ENCODE assay signal across 9 mouse cellular contexts in the genomic region with DNA sequence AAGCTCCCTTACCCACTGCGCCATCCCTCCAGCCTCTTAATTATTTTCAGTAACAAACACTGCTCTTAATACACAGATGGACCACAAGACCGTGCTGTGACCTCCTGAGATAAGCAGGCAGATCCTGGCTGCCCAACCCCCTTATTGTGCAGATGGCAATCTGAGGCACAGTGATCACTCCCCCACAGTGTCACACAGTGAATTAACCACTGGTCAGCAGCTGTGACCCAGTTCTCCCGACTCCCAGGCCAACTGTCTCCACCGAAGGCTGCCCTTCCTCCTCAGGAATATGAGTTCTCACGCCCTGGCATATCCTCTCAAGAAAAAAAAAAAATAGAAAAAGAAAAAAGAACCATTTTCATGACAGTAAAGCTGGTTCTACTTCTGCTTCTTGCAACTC. TPM values are rescaled to one million over a fixed set of nuclear protein-coding genes. Genes with fewer than 3 reads are reported as not detected.
DNase-seq lines count a peak whose midpoint lies in the region; ATAC-seq lines count a peak whose summit lies in the region.
"Had no signal": no experiment of that assay in that cellular context is flagged by ENCODE, and none has a peak within 500 bp of the region (broad histone marks: within the 10 kb centered on the region; RNA-seq: fewer than 3 reads in every experiment).

No protein-coding gene starts in this region.

- H3K27me3 ChIP-seq in kidney, embryonic 16.5 days (ENCODE audit: insufficient read depth, low read length): no peaks in the 10 kb centered on the region
- no peaks in the 10 kb centered on the region for H3K27me3 ChIP-seq in midbrain, embryonic 13.5 days
- H3K27me3 ChIP-seq: limb, embryonic 15.5 days had no signal

- H3K9me3 ChIP-seq in kidney, embryonic 16.5 days (ENCODE audit: low read length): no peaks in the 10 kb centered on the region
- no peaks in the 10 kb centered on the region for H3K9me3 ChIP-seq in midbrain, embryonic 13.5 days
- H3K9me3 ChIP-seq: limb, embryonic 15.5 days had no signal

- WGBS in kidney, embryonic 16.5 days: 10% methylated on average over 5 of the region's 5 CpGs
- WGBS in midbrain, embryonic 13.5 days: 48% methylated on average over 5 of the region's 5 CpGs

- H3K4me2 ChIP-seq in kidney, embryonic 16.5 days (replicated peaks; ENCODE audit: low read depth, low read length): 0 out of 2 replicates have a peak overlapping the region, but pooled peaks have one; percentile 4
- no peak overlapping the region for H3K4me2 ChIP-seq in midbrain, embryonic 13.5 days (replicated peaks)
- H3K4me2 ChIP-seq: limb, embryonic 15.5 days had no signal

- 0 out of 2 replicates have a peak overlapping the region, but pooled peaks have one; percentile 3 for H3K9ac ChIP-seq in kidney, embryonic 16.5 days (replicated peaks; ENCODE audit: low read length)
- H3K9ac ChIP-seq in midbrain, embryonic 13.5 days (replicated peaks): no peak overlapping the region
- H3K9ac ChIP-seq: limb, embryonic 15.5 days had no signal

- H3K4me3 ChIP-seq in kidney, embryonic 16.5 days (ENCODE audit: low read length): no peak overlapping the region
- no peak overlapping the region for H3K4me3 ChIP-seq in midbrain, embryonic 13.5 days (replicated peaks)
- H3K4me3 ChIP-seq: limb, embryonic 15.5 days had no signal

- H3K4me1 ChIP-seq in kidney, embryonic 16.5 days (ENCODE audit: insufficient read depth, low read length): peaks cover 41% of the 10 kb centered on the region
- H3K4me1 ChIP-seq in midbrain, embryonic 13.5 days (replicated peaks): no peaks in the 10 kb centered on the region; the same call in 1 of the 2 replicates
- H3K4me1 ChIP-seq: limb, embryonic 15.5 days had no signal

- peak; percentile 70 for ATAC-seq in erythroblast, adult 5-6 weeks (replicated peaks; ENCODE audit: low FRiP score, poor library complexity, severe bottlenecking)
- peak; percentile 57 for ATAC-seq in kidney, embryonic 16.5 days (ENCODE audit: low FRiP score, low TSS enrichment)
- no peak for ATAC-seq in midbrain, embryonic 13.5 days

- H3K36me3 ChIP-seq in kidney, embryonic 16.5 days (ENCODE audit: insufficient read depth, low read length): no peaks in the 10 kb centered on the region
- H3K36me3 ChIP-seq in midbrain, embryonic 13.5 days: no peaks in the 10 kb centered on the region
- H3K36me3 ChIP-seq: limb, embryonic 15.5 days had no signal

- DNase-seq in 416B (ENCODE audit: low read depth) (peak; percentile 14), MEL-GATA-1-ER (ENCODE audit: extremely low read depth, low read depth) (peak; percentile 43)
- no peak for DNase-seq in natural killer cell, adult 2 months (ENCODE audit: low spot score in 2 of 2)
- no peak for DNase-seq in urinary bladder, adult 18-20 months (ENCODE audit: low spot score in 2 of 2)
- no peak for DNase-seq in right cerebral cortex, postnatal 10 days (ENCODE audit: low spot score in 2 of 2)

- peak overlapping the region; percentile 86 for H3K27ac ChIP-seq in kidney, embryonic 16.5 days (ENCODE audit: low read length)
- H3K27ac ChIP-seq in midbrain, embryonic 13.5 days: peak overlapping the region; percentile 54; the same call in 1 of the 2 replicates
- H3K27ac ChIP-seq: limb, embryonic 15.5 days had no signal

RNA-seq across cellular contexts. Expression of gene Tspan15, which starts 14.5 kb away (rescaled TPM):
- total RNA-seq in erythroblast, adult 5-6 weeks (2015; ENCODE audit: low replicate concordance): 0.21 and 11.1 TPM in 2 replicates
- total RNA-seq in erythroblast, adult 5-6 weeks (2017; ENCODE audit: low replicate concordance): 1.6 TPM in 1 of 2 replicates, not detected in the other
- 69.5 and 78.7 TPM in 2 replicates for polyA plus RNA-seq in kidney, embryonic 16.5 days (2015; fragmentation: Nextera tagmentation; extraction: Ambion mirVana)
- polyA plus RNA-seq in midbrain, embryonic 13.5 days (2015; fragmentation: Nextera tagmentation; extraction: Ambion mirVana): 15.0 and 18.7 TPM in 2 replicates

RNA-seq across cellular contexts. Expression of gene Tacr2, which starts 35.6 kb away (rescaled TPM):
- total RNA-seq in erythroblast, adult 5-6 weeks (2015; ENCODE audit: low replicate concordance): not detected in 2 replicates
- total RNA-seq in erythroblast, adult 5-6 weeks (2017; ENCODE audit: low replicate concordance): not detected in 2 replicates
- 0.15 and 0.22 TPM in 2 replicates for polyA plus RNA-seq in kidney, embryonic 16.5 days (2015; fragmentation: Nextera tagmentation; extraction: Ambion mirVana)
- not detected in 2 replicates for polyA plus RNA-seq in midbrain, embryonic 13.5 days (2015; fragmentation: Nextera tagmentation; extraction: Ambion mirVana)
- polyA plus RNA-seq: limb, embryonic 15.5 days had no signal

Comparison
In these comparisons a context has a peak if more than half of its experiments do, and no peak if none do; other contexts are left out.
1. DNase-seq: peak in 416B (single experiment) and MEL-GATA-1-ER (single experiment); none in natural killer cell, adult 2 months (0 of 2), urinary bladder, adult 18-20 months (0 of 2) and right cerebral cortex, postnatal 10 days (0 of 2).